Mouse (Mus musculus): ENCODE results near the gene 1810010H24Rik.
"Not testable (repeated sequence)": the region's sequence is repeated elsewhere in the genome, so short reads cannot be mapped to it uniquely, and the experiment has no call there.

The 1810010H24Rik gene

GRCm38 (mm10) chr11:107045546-107045945 lies 20.1 kb downstream of the 1810010H24Rik start:
- no peak for DNase-seq

GRCm38 (mm10) chr11:107046766-107047620 lies 21.5 kb downstream of the 1810010H24Rik start:
- DNase-seq: no peak

GRCm38 (mm10) chr11:107054870-107055269 lies 29.4 kb downstream of the 1810010H24Rik start:
- no peak for DNase-seq

- no peak for DNase-seq
Observed at GRCm38 (mm10) chr11:107057391-107057790, 31.9 kb downstream of the 1810010H24Rik start.

- not testable (repeated sequence) for DNase-seq
Observed at GRCm38 (mm10) chr11:107059634-107060033, 34.2 kb downstream of the 1810010H24Rik start.

- DNase-seq: no peak
Observed at GRCm38 (mm10) chr11:107060941-107061340, 35.5 kb downstream of the 1810010H24Rik start.

- no peak for DNase-seq
Observed at GRCm38 (mm10) chr11:107063067-107063466, 37.6 kb downstream of the 1810010H24Rik start.

- DNase-seq: no peak
Observed at GRCm38 (mm10) chr11:107064590-107064989, 39.1 kb downstream of the 1810010H24Rik start.

GRCm38 (mm10) chr11:107065216-107065785 lies 39.8 kb downstream of the 1810010H24Rik start:
- no peak for DNase-seq

Data from cerebellum, adult 11-12 months (tissue).